Mouse (Mus musculus): ENCODE measurements around the gene Nup37. TPM values are rescaled to one million over a fixed set of nuclear protein-coding genes. Genes with fewer than 3 reads are reported as not detected.

Nup37 gene
- total RNA-seq (2014; rRNA removed): 15.5 and 18.4 TPM in 2 replicates
- polyA plus RNA-seq (2015; fragmentation: Nextera tagmentation; extraction: Ambion mirVana): 18.1 and 19.1 TPM in 2 replicates

DNA sequence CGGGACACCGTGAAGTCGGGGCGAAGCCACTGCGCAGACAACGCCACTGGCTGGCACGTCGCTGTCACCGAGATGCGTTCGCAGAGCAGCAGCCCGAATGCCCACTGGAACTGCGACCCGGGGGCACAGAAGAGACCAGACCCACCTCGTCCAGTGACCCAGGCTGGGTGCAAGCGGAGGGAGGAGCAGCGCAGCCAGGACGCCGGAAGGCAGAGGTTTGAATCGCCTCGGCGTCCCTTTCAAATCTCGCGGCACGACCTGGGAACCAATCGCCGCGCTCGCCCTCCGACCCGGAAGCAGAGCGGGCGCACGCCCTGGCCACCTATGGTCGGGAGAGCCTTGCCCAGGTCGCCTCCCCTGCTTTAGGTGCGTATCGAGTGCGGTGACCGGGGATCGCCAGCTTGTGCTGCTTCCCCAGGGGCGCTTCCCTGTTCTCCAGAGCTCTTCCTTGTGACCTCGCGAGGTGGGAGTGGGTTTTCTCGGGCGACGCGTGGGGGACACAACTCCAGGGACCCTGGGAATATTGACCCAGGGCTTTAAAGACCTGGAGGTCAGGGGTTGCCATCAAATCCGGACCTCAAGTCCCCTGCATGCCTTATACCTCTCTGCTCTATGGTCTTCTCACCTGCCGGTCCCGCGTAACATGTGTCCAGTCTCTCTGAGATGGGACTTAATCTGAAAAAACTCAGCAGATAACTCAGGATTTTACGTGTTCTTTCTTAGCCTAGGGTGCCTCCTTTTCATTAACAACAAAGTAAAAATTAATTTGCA, at the start of gene Nup37, which contains the start of gene Parpbp:
Gene Nup37, plus strand, starts transcription at position 286 of the 771 bp plus-strand sequence.
Gene Parpbp, minus strand, starts transcription at position 235 of the 771 bp plus-strand sequence.
- ATAC-seq (peak; percentile 98), DNase-seq (peak; percentile 91)
- WGBS: 3% methylated on average over 53 of the region's 53 CpGs
- H3K4me2 ChIP-seq (ENCODE audit: low read depth): peak within 1 kb of the TSS; percentile 81
- H3K36me3 ChIP-seq (ENCODE audit: insufficient read depth): no peaks in the 10 kb centered on the region
- TF ChIP-seq CTCF (IDR thresholded peaks at IDR 0.05; ENCODE audit: low read depth): no peak
- no peaks in the 10 kb centered on the region for H3K27me3 ChIP-seq (ENCODE audit: insufficient read depth, low read length)
- no peak within 1 kb of the TSS for H3K27ac ChIP-seq (ENCODE audit: low read depth, low read length)
- peak within 1 kb of the TSS; percentile 68 for H3K4me3 ChIP-seq (ENCODE audit: low read depth, low read length)
- H3K9ac ChIP-seq: peak within 1 kb of the TSS; percentile 78
- no peaks in the 10 kb centered on the region for H3K9me3 ChIP-seq (ENCODE audit: low read length)
- H3K4me1 ChIP-seq (ENCODE audit: insufficient read depth): peaks cover 5% of the 10 kb centered on the region; the same call in 1 of the 2 replicates

DNA sequence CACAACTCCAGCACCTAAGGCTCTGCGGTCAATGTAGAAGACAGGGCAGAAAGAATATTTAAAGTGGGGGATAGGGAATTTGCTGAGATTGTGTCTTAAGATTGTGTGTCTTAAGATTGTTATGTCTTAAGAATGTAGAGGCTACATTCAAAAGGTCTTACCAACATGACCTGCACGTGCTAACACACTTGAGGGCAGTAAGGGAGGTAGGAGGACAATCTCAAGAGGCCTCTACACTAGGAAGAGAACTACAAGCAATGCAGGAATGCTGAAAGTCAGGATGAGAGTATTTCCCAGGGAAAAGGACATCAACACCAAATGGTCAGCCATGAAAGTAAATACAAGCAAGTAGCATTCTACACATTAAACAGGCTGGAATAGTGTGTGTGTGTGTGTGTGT, 40.6 kb upstream of the Nup37 start:
- no peaks in the 10 kb centered on the region for H3K36me3 ChIP-seq (ENCODE audit: insufficient read depth)
- no peak overlapping the region for H3K4me3 ChIP-seq (ENCODE audit: low read depth, low read length)
- H3K9me3 ChIP-seq (ENCODE audit: low read length): no peaks in the 10 kb centered on the region
- H3K27me3 ChIP-seq (ENCODE audit: insufficient read depth, low read length): no peaks in the 10 kb centered on the region
- no peak for TF ChIP-seq CTCF (IDR thresholded peaks at IDR 0.05; ENCODE audit: low read depth)
- H3K4me1 ChIP-seq (ENCODE audit: insufficient read depth): no peaks in the 10 kb centered on the region
- DNase-seq (no peak), ATAC-seq (no peak)
- no peak overlapping the region for H3K27ac ChIP-seq (ENCODE audit: low read depth, low read length)
- WGBS: 95% methylated on average over 2 of the region's 2 CpGs
- no peak overlapping the region for H3K9ac ChIP-seq
- no peak overlapping the region for H3K4me2 ChIP-seq (ENCODE audit: low read depth)

DNA sequence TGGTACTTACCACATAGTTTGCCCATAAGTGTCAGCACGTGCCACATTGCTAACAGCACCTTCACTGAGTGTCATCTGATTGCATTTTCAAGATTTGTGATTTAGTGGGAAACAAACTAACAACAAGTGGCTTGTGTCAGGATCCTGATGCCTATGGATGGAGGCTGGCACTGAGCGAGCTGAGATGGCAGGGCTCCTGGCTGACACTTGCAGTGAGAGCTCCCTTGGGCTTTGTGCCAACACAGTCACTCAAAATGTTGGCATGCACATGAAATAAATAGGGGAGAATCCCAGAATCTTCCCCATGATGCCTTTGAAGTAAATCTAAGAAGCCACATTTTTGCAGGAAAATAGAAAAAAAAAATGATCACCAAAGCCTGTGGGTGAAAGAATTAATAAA, 33.5 kb upstream of the Nup37 start:
- Histone ChIP-seq H3K4me3 (ENCODE audit: low read depth, low read length) (no peak overlapping the region), H3K4me1 (ENCODE audit: insufficient read depth) (no peaks in the 10 kb centered on the region), H3K4me2 (ENCODE audit: low read depth) (no peak overlapping the region), H3K27ac (ENCODE audit: low read depth, low read length) (no peak overlapping the region), H3K27me3 (ENCODE audit: insufficient read depth, low read length) (no peaks in the 10 kb centered on the region), H3K9me3 (ENCODE audit: low read length) (no peaks in the 10 kb centered on the region), H3K9ac (no peak overlapping the region), H3K36me3 (ENCODE audit: insufficient read depth) (no peaks in the 10 kb centered on the region)
- DNase-seq (peak; percentile 50), ATAC-seq (peak; percentile 51)
- WGBS: 55% methylated on average over 2 of the region's 2 CpGs
- TF ChIP-seq CTCF (IDR thresholded peaks at IDR 0.05; ENCODE audit: low read depth): no peak

DNA sequence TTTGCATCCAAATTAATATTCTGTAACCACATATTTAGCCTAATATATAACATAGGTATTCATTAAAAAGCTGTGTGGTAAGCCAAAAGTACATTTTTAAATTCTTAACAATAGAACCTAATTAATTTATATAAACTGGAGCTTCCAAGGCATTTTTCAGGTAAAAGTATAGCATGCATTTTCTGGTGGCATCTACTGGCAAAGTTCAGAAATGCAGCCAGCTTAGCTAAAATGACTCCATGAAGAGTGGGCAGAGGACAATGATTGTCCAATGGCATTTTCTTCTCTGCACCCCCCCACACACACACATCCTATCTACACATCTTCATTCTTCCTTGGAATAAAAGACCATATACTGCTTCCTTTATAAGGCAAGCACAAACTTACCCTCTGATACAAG, 27.1 kb upstream of the Nup37 start:
- DNase-seq (peak; percentile 29), ATAC-seq (no peak)
- Histone ChIP-seq H3K4me3 (ENCODE audit: low read depth, low read length) (no peak overlapping the region), H3K9me3 (ENCODE audit: low read length) (no peaks in the 10 kb centered on the region), H3K4me1 (ENCODE audit: insufficient read depth) (no peaks in the 10 kb centered on the region), H3K36me3 (ENCODE audit: insufficient read depth) (no peaks in the 10 kb centered on the region), H3K4me2 (ENCODE audit: low read depth) (no peak overlapping the region), H3K27ac (ENCODE audit: low read depth, low read length) (no peak overlapping the region), H3K27me3 (ENCODE audit: insufficient read depth, low read length) (no peaks in the 10 kb centered on the region), H3K9ac (no peak overlapping the region)
- peak; percentile 68 for TF ChIP-seq CTCF (IDR thresholded peaks at IDR 0.05; ENCODE audit: low read depth)

GRCm38 (mm10) chr10:88135630-88136029, 11.2 kb upstream of the Nup37 start:
- H3K36me3 ChIP-seq (ENCODE audit: insufficient read depth): no peaks in the 10 kb centered on the region
- no peak overlapping the region for H3K4me2 ChIP-seq (ENCODE audit: low read depth)
- WGBS: 96% methylated on average over 16 of the region's 16 CpGs
- ATAC-seq: no peak
- no peak for DNase-seq
- no peaks in the 10 kb centered on the region for H3K9me3 ChIP-seq (ENCODE audit: low read length)
- no peak overlapping the region for H3K27ac ChIP-seq (ENCODE audit: low read depth, low read length)
- H3K4me3 ChIP-seq (ENCODE audit: low read depth, low read length): no peak overlapping the region
- H3K27me3 ChIP-seq (ENCODE audit: insufficient read depth, low read length): no peaks in the 10 kb centered on the region
- no peak for TF ChIP-seq CTCF (IDR thresholded peaks at IDR 0.05; ENCODE audit: low read depth)
- H3K9ac ChIP-seq: no peak overlapping the region
- no peaks in the 10 kb centered on the region for H3K4me1 ChIP-seq (ENCODE audit: insufficient read depth)

- WGBS: 13% methylated on average over 7 of the region's 7 CpGs
- no peaks in the 10 kb centered on the region for H3K36me3 ChIP-seq (ENCODE audit: insufficient read depth)
These were observed 605 bp upstream of the Nup37 start for GRCm38 (mm10) chr10:88146187-88146586.

DNA sequence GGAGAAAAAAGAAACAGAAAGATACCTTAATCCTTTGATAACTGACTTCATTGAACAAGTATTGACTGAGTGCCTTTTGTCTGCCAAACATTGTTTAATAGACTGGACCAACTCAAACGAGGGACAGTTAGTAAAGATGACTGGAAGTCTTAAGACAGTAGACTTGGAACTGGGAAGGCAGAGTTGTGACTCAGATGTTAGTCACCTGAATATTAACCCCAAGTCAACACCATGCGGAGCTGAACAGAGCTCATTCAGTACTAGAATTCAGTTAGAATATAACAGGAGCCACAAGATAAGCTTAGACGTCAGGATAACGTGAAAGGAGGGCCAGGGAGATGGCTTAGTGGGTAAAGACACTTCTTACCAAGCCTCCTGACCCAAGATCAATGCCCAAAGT, 3.6 kb downstream of the Nup37 start:
- WGBS: 80% methylated on average over 4 of the region's 4 CpGs
- H3K9ac ChIP-seq: no peak overlapping the region
- H3K4me3 ChIP-seq (ENCODE audit: low read depth, low read length): no peak overlapping the region
- no peaks in the 10 kb centered on the region for H3K9me3 ChIP-seq (ENCODE audit: low read length)
- H3K4me1 ChIP-seq (ENCODE audit: insufficient read depth): peaks cover 5% of the 10 kb centered on the region; the same call in 1 of the 2 replicates
- H3K27me3 ChIP-seq (ENCODE audit: insufficient read depth, low read length): no peaks in the 10 kb centered on the region
- no peak for DNase-seq
- H3K4me2 ChIP-seq (ENCODE audit: low read depth): no peak overlapping the region
- peaks cover 13% of the 10 kb centered on the region for H3K36me3 ChIP-seq (ENCODE audit: insufficient read depth)
- no peak for TF ChIP-seq CTCF (IDR thresholded peaks at IDR 0.05; ENCODE audit: low read depth)
- no peak overlapping the region for H3K27ac ChIP-seq (ENCODE audit: low read depth, low read length)
- ATAC-seq: no peak

More at GRCm38 (mm10) chr10:88146187-88146586, 605 bp upstream of the Nup37 start:
- Histone ChIP-seq H3K9me3 (ENCODE audit: low read length) (no peaks in the 10 kb centered on the region), H3K4me3 (ENCODE audit: low read depth, low read length) (peak overlapping the region; percentile 68), H3K4me1 (ENCODE audit: insufficient read depth) (peaks cover 5% of the 10 kb centered on the region; the same call in 1 of the 2 replicates), H3K9ac (peak overlapping the region; percentile 78), H3K4me2 (ENCODE audit: low read depth) (peak overlapping the region; percentile 81), H3K27me3 (ENCODE audit: insufficient read depth, low read length) (no peaks in the 10 kb centered on the region), H3K27ac (ENCODE audit: low read depth, low read length) (no peak overlapping the region)
- ATAC-seq (peak; percentile 3), DNase-seq (no peak)
- TF ChIP-seq CTCF (IDR thresholded peaks at IDR 0.05; ENCODE audit: low read depth): no peak

Measured in forebrain, postnatal 0 days (tissue).